Mouse (Mus musculus) neural tube, embryonic 11.5 days (tissue): ENCODE measurements at regions not wholly inside any gene's neighbourhood (a gene's known extent, or its start where the extent isn't known, plus 50 kb on each side); places are given as distances from the start of the nearest gene placed in this dataset.

ENCODE experiments used
- ATAC-seq: fragments of 200-750 bp; cut with Nextera tagmentation; 2 replicates; pipeline ENCODE4 v1.8.0; 2017; ENCODE audit warnings: moderate number of reproducible peaks, mild to moderate bottlenecking, moderate TSS enrichment, moderate library complexity; ENCODE audit not compliant: insufficient read depth, low FRiP score, low TSS enrichment
- DNase-seq: peaks from one replicate; pipeline ENCODE4 v3.0.0-alpha.2; 2015; ENCODE audit warnings: low spot score
- H3K27ac ChIP-seq: fragments of 300-500 bp; sonication (generic); 2 replicates; pipeline ENCODE4 v1.5.1; 2014; ENCODE audit warnings: low read depth, mild to moderate bottlenecking, low read length
- H3K27me3 ChIP-seq: fragments of 300-500 bp; sonication (generic); 2 replicates; pipeline ENCODE4 v1.6.1; 2014; ENCODE audit warnings: mild to moderate bottlenecking, low read length, mixed read lengths; ENCODE audit not compliant: control insufficient read depth, insufficient read depth
- H3K36me3 ChIP-seq: fragments of 300-500 bp; sonication (generic); 2 replicates; pipeline ENCODE4 v1.6.1; 2014; ENCODE audit warnings: mild to moderate bottlenecking, low read length, moderate library complexity, mixed read lengths; ENCODE audit not compliant: control insufficient read depth, insufficient read depth
- H3K4me1 ChIP-seq: fragments of 300-500 bp; sonication (generic); 2 replicates; pipeline ENCODE4 v1.6.1; 2014; ENCODE audit warnings: low read length, mixed read lengths; ENCODE audit not compliant: control insufficient read depth, insufficient read depth
- H3K4me2 ChIP-seq: fragments of 300-500 bp; sonication (generic); 2 replicates; pipeline ENCODE4 v1.6.1; 2014; ENCODE audit warnings: low read depth, mild to moderate bottlenecking, moderate library complexity
- H3K4me3 ChIP-seq: fragments of 300-500 bp; sonication (generic); 2 replicates; pipeline ENCODE4 v1.5.1; 2014; ENCODE audit warnings: low read depth, low read length
- H3K9ac ChIP-seq: fragments of 300-500 bp; sonication (generic); 2 replicates; pipeline ENCODE4 v1.6.1; 2014; ENCODE audit warnings: mild to moderate bottlenecking, low read length
- H3K9me3 ChIP-seq: fragments of 300-500 bp; sonication (generic); 2 replicates; pipeline ENCODE4 v1.6.1; 2016; ENCODE audit warnings: low read length; ENCODE audit not compliant: control insufficient read depth
- WGBS: fragments of 180-500 bp; shearing (Covaris S2); extraction: QIAGEN DNeasy Blood & Tissue Kit; methylation state at CpG from one replicate; pipeline ENCODE4 v1.1.7; 2014; 5-methylcytosine and 5-hydroxymethylcytosine counted together

- WGBS = 71% methylated on average over 10 of the region's 10 CpGs
- Histone ChIP-seq H3K27me3 (no peaks in the 10 kb centered on the region), H3K4me1 (peaks cover 7% of the 10 kb centered on the region; the same call in 1 of the 2 replicates), H3K27ac (no peak overlapping the region), H3K9ac (no peak overlapping the region), H3K4me3 (no peak overlapping the region), H3K36me3 (no peaks in the 10 kb centered on the region), H3K4me2 (no peak overlapping the region), H3K9me3 (no peaks in the 10 kb centered on the region)
- no peak for ATAC-seq
- DNase-seq = no peak
Measured at GRCm38 (mm10) chr9:61694206-61694605, 220.1 kb downstream of the Rplp1 start.

DNA sequence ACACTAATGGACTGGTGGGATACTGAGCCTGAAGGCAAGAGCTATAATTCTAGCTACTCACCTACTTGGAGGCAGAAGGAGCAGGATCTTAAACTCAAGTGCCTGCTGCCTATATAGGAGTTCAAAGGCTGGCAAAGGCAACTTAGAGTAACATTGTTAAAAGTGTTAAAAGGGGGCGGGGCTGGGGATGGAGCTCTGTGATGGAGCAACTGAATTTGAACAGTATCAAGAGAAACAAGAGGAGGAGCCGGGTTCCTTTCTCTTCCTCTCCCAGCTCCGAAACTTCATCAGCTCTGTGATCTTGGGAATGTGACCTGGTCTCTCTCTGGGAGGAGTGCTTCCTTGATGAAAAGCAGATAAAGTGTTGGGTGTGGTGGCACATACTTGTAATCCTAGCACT is 223.6 kb downstream of the Rplp1 start:
- Histone ChIP-seq H3K4me3 (no peak overlapping the region), H3K36me3 (no peaks in the 10 kb centered on the region), H3K9ac (no peak overlapping the region), H3K27ac (no peak overlapping the region), H3K4me1 (peaks cover 7% of the 10 kb centered on the region; the same call in 1 of the 2 replicates), H3K9me3 (no peaks in the 10 kb centered on the region), H3K27me3 (no peaks in the 10 kb centered on the region), H3K4me2 (no peak overlapping the region)
- DNase-seq (no peak), ATAC-seq (no peak)
- WGBS = 74% methylated on average over 3 of the region's 3 CpGs

- no peaks in the 10 kb centered on the region for H3K27me3 ChIP-seq
- peaks cover 3% of the 10 kb centered on the region; the same call in 1 of the 2 replicates for H3K4me1 ChIP-seq
- DNase-seq (no peak), ATAC-seq (no peak)
- no peak overlapping the region for H3K4me2 ChIP-seq
- H3K9me3 ChIP-seq = no peaks in the 10 kb centered on the region
- no peak overlapping the region for H3K9ac ChIP-seq
- no peak overlapping the region for H3K4me3 ChIP-seq
- no peak overlapping the region for H3K27ac ChIP-seq
- WGBS = 78% methylated on average over 7 of the region's 7 CpGs
- no peaks in the 10 kb centered on the region for H3K36me3 ChIP-seq
Measured at GRCm38 (mm10) chr9:61689939-61690338, 224.4 kb downstream of the Rplp1 start.

DNA sequence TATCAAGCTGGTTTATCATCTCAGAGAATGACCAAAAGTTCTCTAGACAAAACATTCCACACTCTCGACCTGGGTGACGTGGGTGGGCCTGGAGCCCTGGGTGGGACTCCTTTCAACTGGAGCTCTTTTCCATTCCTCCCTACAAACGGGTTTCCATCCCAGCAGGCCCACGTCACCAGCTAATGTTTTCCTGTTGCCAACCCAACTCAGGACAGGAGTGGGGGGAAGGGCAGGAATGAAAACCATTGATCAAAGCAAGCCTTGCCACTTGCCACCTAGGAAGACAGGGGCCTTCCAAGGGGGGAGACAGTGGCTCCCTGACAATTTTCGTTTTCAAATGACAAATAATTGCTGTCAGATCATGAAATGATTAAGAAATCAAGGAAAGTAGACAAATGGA is 224.8 kb downstream of the Rplp1 start:
- no peak overlapping the region for H3K27ac ChIP-seq
- ATAC-seq (no peak), DNase-seq (no peak)
- peaks cover 3% of the 10 kb centered on the region; the same call in 1 of the 2 replicates for H3K4me1 ChIP-seq
- H3K27me3 ChIP-seq = no peaks in the 10 kb centered on the region
- H3K4me3 ChIP-seq = no peak overlapping the region
- H3K9me3 ChIP-seq = no peaks in the 10 kb centered on the region
- no peak overlapping the region for H3K4me2 ChIP-seq
- no peak overlapping the region for H3K9ac ChIP-seq
- no peaks in the 10 kb centered on the region for H3K36me3 ChIP-seq
- WGBS = 32% methylated on average over 5 of the region's 5 CpGs

DNA sequence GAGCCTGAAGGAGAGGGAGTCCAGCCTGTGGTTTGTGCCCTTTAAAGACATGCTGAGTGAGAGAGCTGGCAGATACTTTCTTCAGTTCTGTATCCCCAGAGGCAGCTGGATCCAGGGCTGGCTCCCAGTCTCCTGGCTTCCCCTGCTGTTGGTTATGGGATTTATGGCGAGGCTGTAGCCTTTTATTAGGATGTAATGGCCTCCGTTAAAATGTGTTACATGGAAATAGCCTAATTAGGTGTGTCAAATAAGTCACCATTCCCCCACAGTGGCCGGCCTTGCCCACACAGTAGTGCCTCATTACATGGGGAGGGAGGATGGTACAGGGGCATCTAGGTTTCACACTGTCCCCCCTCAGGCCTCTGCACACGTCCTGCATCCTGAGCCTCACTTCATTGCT is 230.8 kb downstream of the Rplp1 start:
- no peak overlapping the region for H3K27ac ChIP-seq
- H3K4me1 ChIP-seq = peaks cover 3% of the 10 kb centered on the region; the same call in 1 of the 2 replicates
- 11% methylated on average over 4 of the region's 4 CpGs for WGBS
- no peaks in the 10 kb centered on the region for H3K27me3 ChIP-seq
- DNase-seq = no peak
- no peak overlapping the region for H3K4me3 ChIP-seq
- no peaks in the 10 kb centered on the region for H3K36me3 ChIP-seq
- H3K4me2 ChIP-seq = no peak overlapping the region
- no peaks in the 10 kb centered on the region for H3K9me3 ChIP-seq
- no peak overlapping the region for H3K9ac ChIP-seq
- ATAC-seq = no peak

GRCm38 (mm10) chr9:61682744-61683259 is 231.5 kb downstream of the Rplp1 start:
- ATAC-seq = no peak
- Histone ChIP-seq H3K4me1 (peaks cover 3% of the 10 kb centered on the region; the same call in 1 of the 2 replicates), H3K9ac (no peak overlapping the region), H3K27me3 (no peaks in the 10 kb centered on the region), H3K9me3 (no peaks in the 10 kb centered on the region), H3K36me3 (no peaks in the 10 kb centered on the region), H3K4me2 (no peak overlapping the region), H3K27ac (no peak overlapping the region), H3K4me3 (no peak overlapping the region)
- no peak for DNase-seq
- 87% methylated on average over 5 of the region's 5 CpGs for whole genome bisulfite sequencing

- Histone ChIP-seq H3K27me3 (no peaks in the 10 kb centered on the region), H3K9me3 (no peaks in the 10 kb centered on the region), H3K4me1 (peaks cover 3% of the 10 kb centered on the region; the same call in 1 of the 2 replicates), H3K9ac (no peak overlapping the region), H3K36me3 (no peaks in the 10 kb centered on the region), H3K4me3 (no peak overlapping the region), H3K27ac (no peak overlapping the region), H3K4me2 (no peak overlapping the region)
- no peak for ATAC-seq
- DNase-seq = no peak
- WGBS = 59% methylated on average over 4 of the region's 4 CpGs
Measured at GRCm38 (mm10) chr9:61682316-61682715, 232.0 kb downstream of the Rplp1 start.

DNA sequence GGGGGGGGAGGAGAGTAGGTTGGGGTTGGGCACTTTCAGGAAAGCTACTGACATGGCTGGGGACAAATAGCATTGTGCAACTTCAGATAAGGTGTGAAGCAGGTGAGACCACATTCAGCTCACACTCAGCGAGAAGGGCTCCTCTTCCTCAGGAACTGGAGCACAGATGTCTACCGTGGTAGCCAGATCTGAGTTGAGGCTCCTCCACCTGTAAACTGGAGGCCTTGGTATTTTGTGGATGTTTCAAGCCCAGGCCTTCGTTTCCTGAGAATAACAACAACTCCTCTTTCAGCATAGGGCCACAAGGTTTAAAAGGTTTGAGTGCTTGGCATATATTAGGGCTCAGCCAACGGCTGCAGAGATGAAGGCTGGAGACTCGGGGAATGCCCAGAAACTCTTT is 232.9 kb downstream of the Rplp1 start:
- Histone ChIP-seq H3K4me1 (peaks cover 3% of the 10 kb centered on the region; the same call in 1 of the 2 replicates), H3K4me3 (no peak overlapping the region), H3K36me3 (no peaks in the 10 kb centered on the region), H3K27ac (no peak overlapping the region), H3K27me3 (no peaks in the 10 kb centered on the region), H3K4me2 (no peak overlapping the region), H3K9ac (no peak overlapping the region), H3K9me3 (no peaks in the 10 kb centered on the region)
- WGBS = 68% methylated on average over 5 of the region's 5 CpGs
- ATAC-seq = no peak
- DNase-seq = no peak

GRCm38 (mm10) chr9:61680911-61681311 is 233.4 kb downstream of the Rplp1 start:
- Histone ChIP-seq H3K27me3 (no peaks in the 10 kb centered on the region), H3K27ac (no peak overlapping the region), H3K4me3 (no peak overlapping the region), H3K9ac (no peak overlapping the region), H3K4me1 (peaks cover 3% of the 10 kb centered on the region; the same call in 1 of the 2 replicates), H3K9me3 (no peaks in the 10 kb centered on the region), H3K36me3 (no peaks in the 10 kb centered on the region), H3K4me2 (no peak overlapping the region)
- 54% methylated on average over 6 of the region's 6 CpGs for WGBS
- no peak for ATAC-seq
- no peak for DNase-seq
